Mouse (Mus musculus) hindbrain, postnatal 0 days (tissue): Measurements from ENCODE around the gene Snx17. TPM values are rescaled to one million over a fixed set of nuclear protein-coding genes. Genes with fewer than 3 reads are reported as not detected.
"Not testable (repeated sequence)": the region's sequence is repeated elsewhere in the genome, so short reads cannot be mapped to it uniquely, and the experiment has no call there.

Experiments used
- ATAC-seq: fragments of 200-750 bp; cut with Nextera tagmentation; 2 replicates; pipeline ENCODE4 v1.8.0; 2017; ENCODE audit warnings: mild to moderate bottlenecking, moderate TSS enrichment, moderate library complexity
- DNase-seq: peaks from one replicate; pipeline ENCODE4 v3.0.0-alpha.2; 2015; ENCODE audit warnings: low spot score
- H3K27ac ChIP-seq: fragments of 300-500 bp; sonication (generic); 2 replicates; pipeline ENCODE4 v1.5.1; 2014; ENCODE audit warnings: mild to moderate bottlenecking
- H3K27me3 ChIP-seq: fragments of 300-500 bp; sonication (generic); 2 replicates; pipeline ENCODE4 v1.6.1; 2014; ENCODE audit warnings: low read length, mixed read lengths; ENCODE audit not compliant: insufficient read depth
- H3K36me3 ChIP-seq: fragments of 300-500 bp; sonication (generic); 2 replicates; pipeline ENCODE4 v1.6.1; 2014; ENCODE audit warnings: low read length, mixed read lengths; ENCODE audit not compliant: insufficient read depth
- H3K4me1 ChIP-seq: fragments of 300-500 bp; sonication (generic); 2 replicates; pipeline ENCODE4 v1.6.1; 2014; ENCODE audit warnings: antibody characterized with exemption, low read length, mixed read lengths; ENCODE audit not compliant: insufficient read depth
- H3K4me2 ChIP-seq: fragments of 300-500 bp; sonication (generic); 2 replicates; pipeline ENCODE4 v1.6.1; 2014; ENCODE audit warnings: low read depth, mild to moderate bottlenecking, low read length, moderate library complexity, mixed read lengths
- H3K4me3 ChIP-seq: fragments of 300-500 bp; sonication (generic); 2 replicates; pipeline ENCODE4 v1.5.1; 2014; ENCODE audit warnings: low read length
- H3K9ac ChIP-seq: fragments of 300-500 bp; sonication (generic); replicated peaks from 2 replicates; pipeline ENCODE4 v1.6.1; 2014; ENCODE audit warnings: mild to moderate bottlenecking, low read length, moderate library complexity, mixed read lengths
- H3K9me3 ChIP-seq: fragments of 300-500 bp; sonication (generic); 2 replicates; pipeline ENCODE4 v1.6.1; 2016; ENCODE audit warnings: low read length, mixed read lengths
- CTCF ChIP-seq: IDR thresholded peaks from 2 replicates; pipeline ENCODE4 v1.5.1; 2016; ENCODE audit warnings: antibody characterized with exemption, control low read depth, low read depth
- WGBS: fragments of 180-500 bp; shearing (Covaris S2); extraction: QIAGEN DNeasy Blood & Tissue Kit; methylation state at CpG from one replicate; pipeline ENCODE4 v1.1.7; 2014; 5-methylcytosine and 5-hydroxymethylcytosine counted together
- polyA plus RNA-seq: library from polyadenylated mRNA; unstranded; fragments of >200 nt; fragmentation: Nextera tagmentation; extraction: Ambion mirVana; gene quantifications from 2 replicates; pipeline ENCODE4 v1.2.1, GENCODE M21; 2015
- total RNA-seq: library from RNA; depleted of rRNA; stranded (reverse); fragments of >200 nt; gene quantifications from 2 replicates; pipeline ENCODE4 v1.2.3, GENCODE M21; 2014

The Snx17 gene
- total and polyA plus RNA-seq, 2 experiments from 2014 or later: 112 to 116 TPM

DNA sequence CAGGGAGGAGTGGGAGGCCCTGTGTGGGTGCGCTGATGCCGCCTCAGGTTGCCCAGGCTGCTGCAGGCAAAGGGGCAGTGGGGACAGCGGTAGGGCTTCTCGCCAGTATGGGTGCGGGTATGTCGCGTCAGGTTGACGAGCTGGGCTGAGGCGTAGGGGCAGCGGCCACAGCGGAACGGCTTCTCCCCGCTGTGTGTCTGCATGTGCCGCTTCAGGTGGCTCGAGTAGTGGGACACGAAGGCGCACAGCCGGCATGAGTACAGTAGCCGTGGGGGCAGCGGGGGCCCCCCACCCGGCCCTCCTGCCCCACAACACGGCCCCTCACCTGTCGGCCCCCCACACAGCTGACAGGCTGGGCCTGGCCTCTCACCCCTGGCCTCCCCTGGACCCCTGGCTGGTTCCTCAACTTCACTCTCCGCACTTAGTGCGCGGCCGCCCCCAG lies 7.3 kb downstream of the Snx17 start:
- H3K27me3 ChIP-seq: no peaks in the 10 kb centered on the region
- H3K9ac ChIP-seq: no peak overlapping the region
- H3K36me3 ChIP-seq: peaks cover 69% of the 10 kb centered on the region
- no peak overlapping the region for H3K27ac ChIP-seq
- no peak for TF ChIP-seq CTCF
- DNase-seq (no peak), ATAC-seq (no peak)
- no peak overlapping the region for H3K4me3 ChIP-seq
- H3K9me3 ChIP-seq: peaks cover 5% of the 10 kb centered on the region; the same call in 1 of the 2 replicates
- H3K4me2 ChIP-seq: no peak overlapping the region
- H3K4me1 ChIP-seq: peaks cover 5% of the 10 kb centered on the region; the same call in 1 of the 2 replicates
- WGBS: 89% methylated on average over 27 of the region's 27 CpGs

DNA sequence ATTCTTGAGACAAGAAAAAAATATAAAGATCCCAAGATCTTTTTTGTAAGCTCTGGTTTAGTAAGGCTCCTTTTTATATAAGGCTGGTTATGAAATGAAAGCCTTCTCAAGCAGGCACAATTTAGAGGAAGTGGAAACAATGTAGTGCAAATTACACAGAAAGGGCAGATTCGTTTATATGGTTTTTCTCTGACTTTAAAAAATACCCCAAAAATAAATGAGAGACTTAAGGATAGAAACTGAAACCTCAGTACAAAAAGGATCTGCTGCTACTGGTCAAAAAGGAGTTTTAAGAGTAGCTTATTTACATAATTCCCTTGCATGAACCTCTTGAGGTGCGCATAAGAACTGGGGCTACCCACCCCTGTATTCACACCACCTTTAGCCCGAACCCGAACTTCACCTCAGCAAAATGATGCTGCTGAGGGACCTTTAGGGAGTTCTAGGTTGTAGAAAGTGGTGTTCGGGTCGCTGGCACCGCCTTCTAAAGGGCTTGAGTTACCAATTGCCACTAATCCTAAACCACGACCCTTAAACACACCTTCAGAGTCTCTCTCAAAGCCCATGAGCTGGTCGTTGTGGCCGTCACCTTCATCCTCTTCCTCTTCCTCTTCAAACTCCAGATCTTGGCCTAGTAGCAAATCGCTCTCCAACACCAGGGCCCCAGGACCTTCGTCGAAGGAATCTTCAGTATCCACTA lies 8.2 kb downstream of the Snx17 start:
- Histone ChIP-seq H3K9me3 (peaks cover 5% of the 10 kb centered on the region; the same call in 1 of the 2 replicates), H3K4me1 (peaks cover 5% of the 10 kb centered on the region; the same call in 1 of the 2 replicates), H3K4me3 (peak overlapping the region; percentile 68), H3K27me3 (no peaks in the 10 kb centered on the region), H3K36me3 (peaks cover 69% of the 10 kb centered on the region), H3K9ac (peak overlapping the region; percentile 83), H3K27ac (peak overlapping the region; percentile 82), H3K4me2 (peak overlapping the region; percentile 87)
- no peak for ATAC-seq
- 17% methylated on average over 13 of the region's 13 CpGs for WGBS
- no peak for DNase-seq
- TF ChIP-seq CTCF: no peak

DNA sequence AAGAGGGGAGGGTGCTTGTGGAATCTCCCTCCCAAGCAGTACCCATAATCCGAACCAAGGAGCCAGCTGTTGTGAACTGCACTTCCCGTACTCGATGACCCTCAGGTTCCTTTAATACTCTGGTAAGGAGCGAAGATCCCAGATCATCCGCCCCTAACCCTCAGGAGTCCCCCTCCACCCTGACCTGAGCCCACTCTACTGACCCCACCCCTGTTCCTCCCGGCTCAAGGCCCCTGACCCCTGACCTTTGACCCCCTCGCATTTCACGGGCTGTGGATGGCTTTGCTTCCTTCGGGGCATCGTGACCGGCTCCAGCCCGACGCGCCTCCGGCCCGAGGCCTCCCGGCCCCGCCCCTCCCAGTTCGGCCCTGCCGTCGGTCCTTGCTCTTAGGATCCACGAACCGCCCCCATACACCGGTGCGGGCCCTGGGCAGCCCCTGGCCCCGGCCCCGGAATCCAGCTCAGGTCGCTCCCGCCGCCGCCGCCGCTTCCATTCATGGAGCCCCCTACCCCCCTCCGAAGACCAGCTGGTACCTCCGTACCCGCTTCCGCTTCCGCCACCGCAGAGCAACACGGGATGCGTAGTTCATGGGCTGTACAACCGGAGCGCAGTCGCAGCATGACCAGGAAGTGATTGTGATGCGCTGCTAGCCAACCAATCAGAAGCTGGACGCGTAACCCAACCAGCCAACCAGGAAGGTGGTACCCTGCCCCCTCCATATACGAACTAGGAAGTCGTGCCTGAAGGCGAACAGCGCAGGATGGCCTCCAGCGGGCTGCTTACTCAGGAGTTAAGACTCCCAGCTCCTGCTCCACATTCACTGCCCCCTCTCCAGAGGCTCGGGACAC lies 8.9 kb downstream of the Snx17 start, which contains the start of gene Zfp513:
Gene Zfp513, minus strand, starts transcription at position 562 of the 849 bp plus-strand sequence.
- H3K4me3 ChIP-seq: peak within 1 kb of the TSS; percentile 68
- WGBS: under 1% methylated on average over 49 of the region's 53 CpGs

DNA sequence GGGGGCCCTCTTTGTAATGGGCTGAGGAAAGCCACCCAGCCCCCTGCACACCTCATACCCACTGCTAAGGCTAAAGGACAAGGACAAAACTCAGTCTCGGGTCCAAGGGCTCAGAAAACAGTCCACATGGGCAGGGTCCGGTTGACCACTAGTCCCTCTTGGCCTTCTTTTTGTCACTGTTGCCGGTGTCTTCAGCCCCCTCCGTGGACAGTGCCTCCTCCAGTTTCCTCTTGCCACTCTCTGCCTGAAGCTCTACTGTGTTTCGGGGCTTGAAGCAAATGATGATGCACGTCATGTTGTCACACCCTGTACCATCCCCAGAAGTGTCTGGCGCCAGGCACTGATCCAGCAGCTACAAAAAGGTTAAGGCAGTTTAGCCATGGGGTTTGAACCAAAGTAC lies 9.9 kb downstream of the Snx17 start:
- 80% methylated on average over 7 of the region's 7 CpGs for WGBS
- Histone ChIP-seq H3K27me3 (no peaks in the 10 kb centered on the region), H3K4me3 (no peak overlapping the region), H3K27ac (peak overlapping the region; percentile 64), H3K4me2 (peak overlapping the region; percentile 50), H3K9me3 (peaks cover 5% of the 10 kb centered on the region; the same call in 1 of the 2 replicates), H3K9ac (no peak overlapping the region), H3K4me1 (peaks cover 5% of the 10 kb centered on the region; the same call in 1 of the 2 replicates), H3K36me3 (peaks cover 55% of the 10 kb centered on the region)
- TF ChIP-seq CTCF: no peak
- DNase-seq (no peak), ATAC-seq (no peak)

More for the DNA sequence above, 8.9 kb downstream of the Snx17 start, which contains the start of gene Zfp513:
- peak within 1 kb of the TSS; percentile 82 for H3K27ac ChIP-seq
- H3K4me2 ChIP-seq: peak within 1 kb of the TSS; percentile 87
- peaks cover 5% of the 10 kb centered on the region; the same call in 1 of the 2 replicates for H3K4me1 ChIP-seq
- peak; percentile 18; the same call in 1 of the 2 replicates for TF ChIP-seq CTCF
- peaks cover 5% of the 10 kb centered on the region; the same call in 1 of the 2 replicates for H3K9me3 ChIP-seq
- no peaks in the 10 kb centered on the region for H3K27me3 ChIP-seq
- peak; percentile 98 for ATAC-seq
- H3K9ac ChIP-seq: peak within 1 kb of the TSS; percentile 83
- DNase-seq: peak; percentile 99
- peaks cover 65% of the 10 kb centered on the region for H3K36me3 ChIP-seq

DNA sequence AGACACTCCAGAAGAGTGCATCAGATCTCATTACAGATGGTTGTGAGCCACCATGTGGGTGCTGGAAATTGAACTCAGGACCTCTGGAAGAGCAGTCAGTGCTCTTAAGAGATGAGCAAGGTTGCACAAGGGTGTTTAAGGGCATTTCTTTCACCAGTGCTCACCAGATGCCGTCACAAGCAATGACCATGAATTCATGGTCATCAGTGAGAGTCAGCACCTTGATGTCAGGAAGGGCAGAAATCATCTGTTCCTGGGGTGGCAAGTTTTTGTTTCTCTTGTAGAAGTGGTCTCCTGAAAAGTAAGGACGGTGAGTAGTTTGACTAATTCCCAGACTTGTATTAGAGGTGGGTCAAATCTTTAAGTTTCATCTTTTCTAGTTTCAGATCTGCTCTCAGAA lies 10.8 kb downstream of the Snx17 start:
- 91% methylated on average over 2 of the region's 2 CpGs for WGBS
- no peak overlapping the region for H3K4me3 ChIP-seq
- no peak overlapping the region for H3K27ac ChIP-seq
- no peak for TF ChIP-seq CTCF
- ATAC-seq (no peak), DNase-seq (no peak)
- H3K36me3 ChIP-seq: peaks cover 46% of the 10 kb centered on the region
- no peak overlapping the region for H3K4me2 ChIP-seq
- H3K9me3 ChIP-seq: peaks cover 5% of the 10 kb centered on the region; the same call in 1 of the 2 replicates
- H3K9ac ChIP-seq: no peak overlapping the region
- H3K4me1 ChIP-seq: peaks cover 5% of the 10 kb centered on the region; the same call in 1 of the 2 replicates
- no peaks in the 10 kb centered on the region for H3K27me3 ChIP-seq

DNA sequence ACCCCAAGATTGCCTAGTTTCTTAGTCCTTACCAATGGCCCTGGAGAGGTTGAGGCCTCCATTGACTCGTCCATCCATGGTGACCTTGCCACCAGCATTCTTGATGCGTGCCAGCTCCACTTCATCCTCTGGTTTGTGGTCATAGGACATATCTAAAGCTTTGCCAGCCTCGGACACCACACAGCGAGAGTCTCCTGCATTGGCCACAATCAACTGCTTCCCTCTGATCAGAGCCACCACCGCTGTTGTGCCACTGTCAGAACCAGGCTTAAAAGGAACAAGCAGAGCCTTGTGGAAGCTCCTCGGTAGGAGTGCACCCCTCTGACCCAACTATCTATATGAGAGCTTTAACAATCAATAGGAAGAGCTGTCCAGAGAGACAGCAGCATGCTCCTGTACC lies 11.4 kb downstream of the Snx17 start:
- ATAC-seq (no peak), DNase-seq (no peak)
- 96% methylated on average over 6 of the region's 6 CpGs for WGBS
- Histone ChIP-seq H3K9ac (no peak overlapping the region), H3K4me1 (peaks cover 5% of the 10 kb centered on the region; the same call in 1 of the 2 replicates), H3K27me3 (no peaks in the 10 kb centered on the region), H3K4me3 (no peak overlapping the region), H3K27ac (no peak overlapping the region), H3K36me3 (peaks cover 41% of the 10 kb centered on the region), H3K4me2 (no peak overlapping the region), H3K9me3 (peaks cover 5% of the 10 kb centered on the region; the same call in 1 of the 2 replicates)
- no peak for TF ChIP-seq CTCF

DNA sequence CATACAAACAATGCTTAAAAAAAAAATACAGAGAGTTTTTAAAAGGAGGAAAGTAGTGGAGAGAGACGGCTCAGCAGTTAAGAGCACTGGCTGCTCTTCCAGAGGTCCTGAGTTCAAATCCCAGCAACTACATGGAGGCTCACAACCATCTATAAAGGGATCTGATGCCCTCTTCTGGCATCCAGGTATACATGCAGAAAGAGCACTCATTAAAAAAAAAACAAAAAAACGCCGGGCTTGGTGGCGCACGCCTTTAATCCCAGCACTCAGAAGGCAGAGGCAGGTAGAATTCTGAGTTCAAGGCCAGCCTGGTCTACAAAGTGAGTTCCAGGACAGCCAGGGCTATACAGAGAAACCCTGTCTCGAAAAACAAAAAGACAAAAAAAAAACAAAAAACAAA lies 23.5 kb downstream of the Snx17 start:
- H3K27me3 ChIP-seq, H3K36me3 ChIP-seq, H3K4me3 ChIP-seq, H3K27ac ChIP-seq, ATAC-seq, DNase-seq, H3K4me1 ChIP-seq, H3K4me2 ChIP-seq, H3K9ac ChIP-seq, H3K9me3 ChIP-seq: not testable (repeated sequence)
- WGBS: 95% methylated on average over 6 of the region's 6 CpGs
